Mouse (Mus musculus) limb, embryonic 12.5 days (tissue): ENCODE results near the gene Bach2. TPM values are rescaled to one million over a fixed set of nuclear protein-coding genes. Genes with fewer than 3 reads are reported as not detected.
A peak's percentile ranks its signal among the peaks of the same experiment; 100 is the strongest.

Experiments used
- ATAC-seq: fragments of 200-750 bp; cut with Nextera tagmentation; 2 replicates; pipeline ENCODE4 v1.8.0; 2017; ENCODE audit warnings: low read depth, moderate TSS enrichment; ENCODE audit not compliant: insufficient number of reproducible peaks, insufficient read depth, low FRiP score, low TSS enrichment
- H3K27ac ChIP-seq: fragments of 300-500 bp; sonication (generic); 2 replicates; pipeline ENCODE4 v1.5.1; 2016; ENCODE audit warnings: mild to moderate bottlenecking, moderate library complexity
- H3K27me3 ChIP-seq: fragments of 300-500 bp; sonication (generic); 2 replicates; pipeline ENCODE4 v1.6.1; 2016; ENCODE audit warnings: mild to moderate bottlenecking, moderate library complexity
- H3K36me3 ChIP-seq: fragments of 300-500 bp; sonication (generic); 2 replicates; pipeline ENCODE4 v1.6.1; 2016; ENCODE audit warnings: mild to moderate bottlenecking, moderate library complexity
- H3K4me1 ChIP-seq: fragments of 300-500 bp; sonication (generic); replicated peaks from 2 replicates; pipeline ENCODE4 v1.6.1; 2016
- H3K4me2 ChIP-seq: fragments of 300-500 bp; sonication (generic); 2 replicates; pipeline ENCODE4 v1.6.1; 2016; ENCODE audit warnings: mild to moderate bottlenecking, moderate library complexity
- H3K4me3 ChIP-seq: fragments of 300-500 bp; sonication (generic); replicated peaks from 2 replicates; pipeline ENCODE4 v1.5.1; 2016; ENCODE audit warnings: mild to moderate bottlenecking
- H3K9ac ChIP-seq: fragments of 300-500 bp; sonication (generic); replicated peaks from 2 replicates; pipeline ENCODE4 v1.6.1; 2016; ENCODE audit warnings: mild to moderate bottlenecking, moderate library complexity
- H3K9me3 ChIP-seq: fragments of 300-500 bp; sonication (generic); 2 replicates; pipeline ENCODE4 v1.6.1; 2016; ENCODE audit warnings: mild to moderate bottlenecking, moderate library complexity
- WGBS: fragments of 180-500 bp; shearing (Covaris S2); methylation state at CpG from one replicate; pipeline ENCODE4 v1.1.7; 2016; 5-methylcytosine and 5-hydroxymethylcytosine counted together
- polyA plus RNA-seq: library from polyadenylated mRNA; unstranded; fragments of >200 nt; fragmentation: Nextera tagmentation; extraction: Ambion mirVana; gene quantifications from 2 replicates; pipeline ENCODE4 v1.2.1, GENCODE M21; 2016

Bach2 gene
- polyA plus RNA-seq, 1 experiment from 2014 or later: 14.5 TPM

DNA sequence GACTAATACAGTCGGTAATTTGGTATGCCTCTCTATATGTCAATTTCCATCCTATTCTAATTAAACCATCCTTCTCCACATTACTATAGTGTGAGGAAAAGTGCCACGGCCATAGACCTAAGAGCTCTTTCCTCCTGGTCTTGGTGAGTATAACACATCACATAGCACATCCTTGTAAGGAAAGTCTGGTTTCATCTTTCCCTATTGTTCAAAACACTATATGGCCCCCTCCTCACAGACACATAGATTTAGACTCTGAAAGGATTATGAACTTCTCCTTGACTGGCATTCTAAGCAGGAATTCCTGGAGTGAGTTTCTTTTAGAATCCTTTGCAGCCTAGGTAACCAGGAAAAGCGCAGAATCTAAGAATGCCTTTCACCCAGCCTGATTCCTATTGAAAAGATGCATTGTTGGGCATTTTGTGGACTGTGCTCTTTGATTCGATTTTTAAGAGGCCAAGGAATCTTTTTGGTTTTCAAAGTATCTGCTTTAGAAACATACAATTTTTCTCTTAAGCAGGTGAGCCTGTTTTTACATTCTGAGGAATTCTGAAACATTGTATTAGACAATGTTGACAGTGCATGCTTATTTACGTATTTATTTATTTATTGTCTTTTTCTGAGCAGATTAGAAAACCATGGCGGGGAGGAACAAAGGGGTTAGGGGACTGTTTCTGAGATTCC is 239.5 kb downstream of the Bach2 start:
- H3K4me3 ChIP-seq: no peak overlapping the region
- H3K4me2 ChIP-seq: no peak overlapping the region
- ATAC-seq: no peak
- H3K36me3 ChIP-seq: no peaks in the 10 kb centered on the region
- no peak overlapping the region for H3K9ac ChIP-seq
- H3K4me1 ChIP-seq: peaks cover 35% of the 10 kb centered on the region
- no peak overlapping the region for H3K27ac ChIP-seq
- H3K9me3 ChIP-seq: peaks cover 5% of the 10 kb centered on the region; the same call in 1 of the 2 replicates
- no peaks in the 10 kb centered on the region for H3K27me3 ChIP-seq
- 87% methylated on average over 6 of the region's 6 CpGs for WGBS

GRCm38 (mm10) chr4:32479231-32479630 is 240.6 kb downstream of the Bach2 start:
- Histone ChIP-seq H3K9ac (no peak overlapping the region), H3K27me3 (no peaks in the 10 kb centered on the region), H3K9me3 (peaks cover 5% of the 10 kb centered on the region; the same call in 1 of the 2 replicates), H3K4me3 (no peak overlapping the region), H3K36me3 (no peaks in the 10 kb centered on the region), H3K4me2 (no peak overlapping the region), H3K27ac (no peak overlapping the region), H3K4me1 (peaks cover 41% of the 10 kb centered on the region)
- WGBS: 66% methylated on average over 3 of the region's 3 CpGs
- no peak for ATAC-seq

- Histone ChIP-seq H3K4me2 (no peak overlapping the region), H3K27me3 (no peaks in the 10 kb centered on the region), H3K4me3 (no peak overlapping the region), H3K27ac (no peak overlapping the region), H3K36me3 (no peaks in the 10 kb centered on the region), H3K9ac (no peak overlapping the region), H3K9me3 (0 out of 2 replicates have a peak, but pooled peaks cover under 1% of the 10 kb centered on the region), H3K4me1 (peaks cover 41% of the 10 kb centered on the region)
- WGBS: 87% methylated on average over 16 of the region's 16 CpGs
- no peak for ATAC-seq
These were observed 241.4 kb downstream of the Bach2 start for GRCm38 (mm10) chr4:32479801-32480700.

- H3K4me1 ChIP-seq: peaks cover 47% of the 10 kb centered on the region
- H3K27me3 ChIP-seq: no peaks in the 10 kb centered on the region
- peak overlapping the region; percentile 17 for H3K4me2 ChIP-seq
- 20% methylated on average over 18 of the region's 18 CpGs for WGBS
- H3K9ac ChIP-seq: no peak overlapping the region
- no peak overlapping the region for H3K27ac ChIP-seq
- no peaks in the 10 kb centered on the region for H3K9me3 ChIP-seq
- no peaks in the 10 kb centered on the region for H3K36me3 ChIP-seq
- no peak overlapping the region for H3K4me3 ChIP-seq
- no peak for ATAC-seq
These were observed 242.9 kb downstream of the Bach2 start for GRCm38 (mm10) chr4:32481366-32482055.

- no peak overlapping the region for H3K4me2 ChIP-seq
- H3K9me3 ChIP-seq: no peaks in the 10 kb centered on the region
- no peaks in the 10 kb centered on the region for H3K27me3 ChIP-seq
- H3K4me3 ChIP-seq: no peak overlapping the region
- H3K9ac ChIP-seq: no peak overlapping the region
- no peaks in the 10 kb centered on the region for H3K36me3 ChIP-seq
- H3K4me1 ChIP-seq: peaks cover 53% of the 10 kb centered on the region
- ATAC-seq: no peak
- no peak overlapping the region for H3K27ac ChIP-seq
- WGBS: 72% methylated on average over 8 of the region's 8 CpGs
These were observed 243.5 kb downstream of the Bach2 start for GRCm38 (mm10) chr4:32482138-32482537.

- ATAC-seq: peak; percentile 71; the same call in 1 of the 2 replicates
- no peak overlapping the region for H3K4me3 ChIP-seq
- H3K9ac ChIP-seq: no peak overlapping the region
- H3K4me2 ChIP-seq: 0 out of 2 replicates have a peak overlapping the region, but pooled peaks have one; percentile 1
- no peaks in the 10 kb centered on the region for H3K27me3 ChIP-seq
- H3K4me1 ChIP-seq: peaks cover 54% of the 10 kb centered on the region
- H3K36me3 ChIP-seq: no peaks in the 10 kb centered on the region
- H3K27ac ChIP-seq: no peak overlapping the region
- WGBS: 15% methylated on average over 8 of the region's 8 CpGs
- H3K9me3 ChIP-seq: no peaks in the 10 kb centered on the region
These were observed 244.3 kb downstream of the Bach2 start for GRCm38 (mm10) chr4:32482936-32483335.

- no peaks in the 10 kb centered on the region for H3K36me3 ChIP-seq
- H3K27me3 ChIP-seq: no peaks in the 10 kb centered on the region
- 26% methylated on average over 5 of the region's 5 CpGs for WGBS
- peaks cover 45% of the 10 kb centered on the region for H3K4me1 ChIP-seq
- H3K27ac ChIP-seq: 0 out of 2 replicates have a peak overlapping the region, but pooled peaks have one; percentile 9
- no peak overlapping the region for H3K4me3 ChIP-seq
- no peak overlapping the region for H3K9ac ChIP-seq
- no peaks in the 10 kb centered on the region for H3K9me3 ChIP-seq
- H3K4me2 ChIP-seq: no peak overlapping the region
- ATAC-seq: no peak
These were observed 247.2 kb downstream of the Bach2 start for GRCm38 (mm10) chr4:32485848-32486247.

- no peak overlapping the region for H3K4me3 ChIP-seq
- no peak for ATAC-seq
- no peaks in the 10 kb centered on the region for H3K27me3 ChIP-seq
- H3K9ac ChIP-seq: no peak overlapping the region
- WGBS: 65% methylated on average over 17 of the region's 17 CpGs
- H3K4me1 ChIP-seq: peaks cover 40% of the 10 kb centered on the region
- no peak overlapping the region for H3K4me2 ChIP-seq
- H3K27ac ChIP-seq: no peak overlapping the region
- no peaks in the 10 kb centered on the region for H3K36me3 ChIP-seq
- no peaks in the 10 kb centered on the region for H3K9me3 ChIP-seq
These were observed 248.2 kb downstream of the Bach2 start for GRCm38 (mm10) chr4:32486654-32487398.

GRCm38 (mm10) chr4:32489186-32489585 is 250.6 kb downstream of the Bach2 start:
- no peaks in the 10 kb centered on the region for H3K9me3 ChIP-seq
- no peak overlapping the region for H3K4me3 ChIP-seq
- H3K4me2 ChIP-seq: no peak overlapping the region
- no peaks in the 10 kb centered on the region for H3K36me3 ChIP-seq
- no peak for ATAC-seq
- peaks cover 24% of the 10 kb centered on the region for H3K4me1 ChIP-seq
- no peak overlapping the region for H3K27ac ChIP-seq
- H3K27me3 ChIP-seq: no peaks in the 10 kb centered on the region
- H3K9ac ChIP-seq: no peak overlapping the region
- 74% methylated on average over 1 of the region's 1 CpGs for WGBS

GRCm38 (mm10) chr4:32491176-32491575 is 252.6 kb downstream of the Bach2 start:
- Histone ChIP-seq H3K36me3 (no peaks in the 10 kb centered on the region), H3K4me2 (no peak overlapping the region), H3K27ac (no peak overlapping the region), H3K4me3 (no peak overlapping the region), H3K9me3 (no peaks in the 10 kb centered on the region), H3K9ac (no peak overlapping the region), H3K27me3 (no peaks in the 10 kb centered on the region), H3K4me1 (peaks cover 20% of the 10 kb centered on the region)
- ATAC-seq: no peak
- 56% methylated on average over 8 of the region's 8 CpGs for WGBS
